Mouse (Mus musculus): ENCODE results near the gene Ankrd22. TPM values are rescaled to one million over a fixed set of nuclear protein-coding genes. Genes with fewer than 3 reads are reported as not detected.

The Ankrd22 gene
- 0.56 TPM for polyA plus RNA-seq (2014; fragmentation: Illumina TruSeq; extraction: RNeasy Lipid Tissue Mini Kit (QIAGEN cat#74804); ENCODE audit: low read depth, low replicate concordance)

DNA sequence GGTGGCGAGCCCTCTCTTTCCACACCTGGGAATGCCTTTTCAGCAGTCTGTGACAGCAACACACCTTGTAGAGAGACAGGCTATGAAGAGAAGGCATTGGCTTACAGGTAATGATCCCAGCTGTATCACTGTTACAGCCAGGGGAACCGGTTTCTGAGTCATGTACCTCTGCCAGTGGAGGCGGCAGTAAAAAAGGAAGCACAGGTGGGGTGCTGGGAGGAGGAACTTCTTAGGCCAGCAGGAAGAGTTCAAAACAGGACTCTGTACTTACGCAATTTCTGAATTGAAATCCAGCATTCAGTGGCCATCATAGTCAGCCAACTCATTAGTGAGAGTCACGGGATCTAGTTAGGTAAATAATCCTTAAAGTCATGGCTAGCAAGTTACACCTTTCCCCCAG lies at the start of gene Ankrd22:
Gene Ankrd22 (minus strand): TSS at position 163 of the 400 bp plus-strand sequence.

GRCm38 (mm10) chr19:34192008-34192963 lies 26.4 kb upstream of the Ankrd22 start, which contains the start of gene Stambpl1:
Gene Stambpl1, plus strand, starts transcription at chr19:34192229.

DNA sequence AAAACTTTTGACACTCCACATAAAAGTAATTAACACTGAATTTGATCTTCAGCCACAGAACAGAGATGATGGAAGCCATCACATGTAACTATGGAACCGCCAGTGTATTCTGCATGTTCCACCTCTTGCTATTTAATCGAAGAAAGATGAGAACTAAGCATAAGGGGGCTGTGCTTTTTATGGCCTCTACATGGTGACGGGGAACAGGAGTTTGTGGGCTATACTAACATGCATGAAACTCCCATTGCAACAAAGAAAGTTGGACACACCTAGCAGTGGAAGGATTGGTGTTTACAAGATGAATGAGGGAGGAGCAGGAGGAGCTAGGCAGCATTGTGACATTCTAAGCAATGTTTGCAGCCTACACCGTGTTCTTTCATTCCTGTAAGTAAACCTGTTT lies 65.2 kb downstream of the Ankrd22 start, which contains the start of gene Lipm:
Gene Lipm (plus strand): TSS at position 301 of the 400 bp plus-strand sequence.

Other genes with a start within 250 kb of the Ankrd22 start
- not detected for gene Lipf, start 204.9 kb downstream of the Ankrd22 start, polyA plus RNA-seq (2014; fragmentation: Illumina TruSeq; extraction: RNeasy Lipid Tissue Mini Kit (QIAGEN cat#74804); ENCODE audit: low read depth, low replicate concordance)
- not detected for gene Lipk, start 157.8 kb downstream of the Ankrd22 start, polyA plus RNA-seq (2014; fragmentation: Illumina TruSeq; extraction: RNeasy Lipid Tissue Mini Kit (QIAGEN cat#74804); ENCODE audit: low read depth, low replicate concordance)
- not detected for gene Lipn, start 98.7 kb downstream of the Ankrd22 start, polyA plus RNA-seq (2014; fragmentation: Illumina TruSeq; extraction: RNeasy Lipid Tissue Mini Kit (QIAGEN cat#74804); ENCODE audit: low read depth, low replicate concordance)
- not detected for gene Lipm, start 65.1 kb downstream of the Ankrd22 start, polyA plus RNA-seq (2014; fragmentation: Illumina TruSeq; extraction: RNeasy Lipid Tissue Mini Kit (QIAGEN cat#74804); ENCODE audit: low read depth, low replicate concordance)
- 4.3 TPM for gene Stambpl1, start 26.2 kb upstream of the Ankrd22 start, polyA plus RNA-seq (2014; fragmentation: Illumina TruSeq; extraction: RNeasy Lipid Tissue Mini Kit (QIAGEN cat#74804); ENCODE audit: low read depth, low replicate concordance)
- gene Acta2, start 89.5 kb upstream of the Ankrd22 start, polyA plus RNA-seq (2014; fragmentation: Illumina TruSeq; extraction: RNeasy Lipid Tissue Mini Kit (QIAGEN cat#74804); ENCODE audit: low read depth, low replicate concordance) = 1.1 TPM
- gene Fas, start 124.6 kb upstream of the Ankrd22 start, polyA plus RNA-seq (2014; fragmentation: Illumina TruSeq; extraction: RNeasy Lipid Tissue Mini Kit (QIAGEN cat#74804); ENCODE audit: low read depth, low replicate concordance) = 60.3 TPM

Measured in liver, adult 10 weeks (tissue).